Mouse (Mus musculus): Measurements from ENCODE around the gene Greb1. TPM values are rescaled to one million over a fixed set of nuclear protein-coding genes. Genes with fewer than 3 reads are reported as not detected.

Gene Greb1
- polyA plus RNA-seq, 1 experiment from 2014 or later = 0.59 TPM

DNA sequence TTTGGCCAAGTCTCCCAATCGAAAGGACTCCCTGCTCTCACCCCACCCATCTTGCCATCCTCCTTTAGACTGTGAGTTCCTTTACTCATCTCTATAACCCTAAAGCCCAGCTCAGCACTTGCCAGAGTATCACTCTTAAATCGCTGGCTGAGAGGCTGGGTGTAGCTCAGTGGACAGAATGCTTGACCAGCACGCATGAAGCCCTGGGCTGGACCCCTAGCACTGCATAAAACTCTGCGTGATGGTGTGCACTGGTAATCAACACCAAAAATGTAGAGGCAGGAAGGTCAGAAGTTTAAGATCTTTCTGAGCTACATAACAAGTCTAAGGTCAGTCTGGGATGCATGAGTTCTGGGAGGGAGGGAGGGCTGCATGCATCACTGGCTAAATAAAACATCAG lies 26.1 kb downstream of the Greb1 start:
- 81% methylated on average over 4 of the region's 4 CpGs for WGBS
- no peak overlapping the region for H3K4me3 ChIP-seq (ENCODE audit: control insufficient read depth in 1 of 2, insufficient read depth in 1 of 2, low read depth in 1 of 2, low read length in 2 of 2)
- H3K9me3 ChIP-seq (ENCODE audit: control insufficient read depth, low read length) = no peaks in the 10 kb centered on the region
- H3K27ac ChIP-seq (replicated peaks in 1 of 2; ENCODE audit: control insufficient read depth in 1 of 2, insufficient read depth in 1 of 2, low read depth in 2 of 2, low read length in 2 of 2) = no peak overlapping the region
- peaks cover 12 to 16% of the 10 kb centered on the region in 2 experiments; a peak in 3 of 4 replicates for H3K4me1 ChIP-seq (ENCODE audit: control insufficient read depth in 2 of 2, insufficient read depth in 2 of 2, low read length in 2 of 2)
- no peaks in the 10 kb centered on the region for H3K27me3 ChIP-seq (ENCODE audit: control insufficient read depth, insufficient read depth, low read length)
- no peak overlapping the region for H3K4me2 ChIP-seq (ENCODE audit: low read length)
- H3K9ac ChIP-seq (ENCODE audit: low read length) = no peak overlapping the region
- ATAC-seq (ENCODE audit: insufficient number of reproducible peaks, insufficient read depth, low FRiP score, low read depth) = no peak
- no peaks in the 10 kb centered on the region for H3K36me3 ChIP-seq (ENCODE audit: control insufficient read depth, insufficient read depth, low read length)

DNA sequence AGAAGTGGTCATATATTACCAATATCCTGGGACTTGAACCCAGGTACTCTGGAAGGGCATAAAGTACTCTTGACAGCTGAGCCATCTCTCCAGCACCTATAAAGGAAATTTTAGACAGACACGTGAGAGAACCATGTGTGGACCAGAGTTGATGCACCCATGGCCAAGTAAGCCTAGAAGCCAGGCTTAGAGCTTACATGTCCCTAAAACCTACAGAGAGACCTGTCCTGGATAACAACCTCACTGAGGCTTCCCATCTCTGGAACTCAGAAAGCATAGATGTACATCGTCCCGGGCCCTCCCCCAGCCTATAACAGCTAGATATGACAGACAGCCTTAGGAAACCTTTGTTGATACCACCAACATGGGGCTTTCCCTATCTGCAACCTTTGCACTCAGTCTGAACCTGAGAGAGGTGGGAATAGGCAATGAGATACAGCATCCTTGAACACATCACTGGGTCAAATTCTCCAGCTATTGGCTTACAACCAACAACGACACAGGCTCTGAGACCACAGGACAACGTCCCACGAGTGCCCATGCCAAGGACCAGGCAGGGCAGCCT lies 31.0 kb downstream of the Greb1 start:
- H3K4me3 ChIP-seq (ENCODE audit: control insufficient read depth in 1 of 2, insufficient read depth in 1 of 2, low read depth in 1 of 2, low read length in 2 of 2) = no peak overlapping the region
- no peaks in the 10 kb centered on the region for H3K9me3 ChIP-seq (ENCODE audit: control insufficient read depth, low read length)
- no peaks in the 10 kb centered on the region for H3K36me3 ChIP-seq (ENCODE audit: control insufficient read depth, insufficient read depth, low read length)
- 81% methylated on average over 6 of the region's 6 CpGs for WGBS
- H3K27ac ChIP-seq (replicated peaks in 1 of 2; ENCODE audit: control insufficient read depth in 1 of 2, insufficient read depth in 1 of 2, low read depth in 2 of 2, low read length in 2 of 2) = no peak overlapping the region
- peaks cover 17 to 27% of the 10 kb centered on the region in 2 experiments for H3K4me1 ChIP-seq (ENCODE audit: control insufficient read depth in 2 of 2, insufficient read depth in 2 of 2, low read length in 2 of 2)
- ATAC-seq (ENCODE audit: insufficient number of reproducible peaks, insufficient read depth, low FRiP score, low read depth) = no peak
- no peak overlapping the region for H3K9ac ChIP-seq (ENCODE audit: low read length)
- no peak overlapping the region for H3K4me2 ChIP-seq (ENCODE audit: low read length)
- H3K27me3 ChIP-seq (ENCODE audit: control insufficient read depth, insufficient read depth, low read length) = no peaks in the 10 kb centered on the region

DNA sequence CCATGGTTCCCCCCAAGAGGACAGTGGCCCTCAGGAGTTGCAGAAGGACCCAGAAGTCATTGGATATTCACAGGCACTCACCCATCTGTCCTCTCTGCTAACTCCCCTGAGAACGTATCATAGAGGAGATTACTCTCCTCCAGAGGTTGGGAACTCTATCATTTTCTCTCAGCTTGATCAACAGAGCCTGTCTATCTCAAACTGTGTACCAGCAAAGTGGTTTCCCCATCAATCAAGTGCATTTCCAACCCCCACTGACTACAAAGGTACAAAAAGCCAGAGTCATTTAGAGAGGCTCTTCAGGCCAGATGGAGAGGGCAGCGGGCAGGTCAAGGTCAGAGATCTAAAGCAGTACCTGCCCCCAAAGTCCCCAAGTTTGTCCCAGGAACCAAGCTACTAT lies 32.0 kb downstream of the Greb1 start:
- H3K4me2 ChIP-seq (ENCODE audit: low read length) = no peak overlapping the region
- H3K9ac ChIP-seq (ENCODE audit: low read length) = no peak overlapping the region
- no peak for ATAC-seq (ENCODE audit: insufficient number of reproducible peaks, insufficient read depth, low FRiP score, low read depth)
- H3K36me3 ChIP-seq (ENCODE audit: control insufficient read depth, insufficient read depth, low read length) = no peaks in the 10 kb centered on the region
- no peaks in the 10 kb centered on the region for H3K9me3 ChIP-seq (ENCODE audit: control insufficient read depth, low read length)
- no peak overlapping the region for H3K4me3 ChIP-seq (ENCODE audit: control insufficient read depth in 1 of 2, insufficient read depth in 1 of 2, low read depth in 1 of 2, low read length in 2 of 2)
- 38% methylated on average over 2 of the region's 2 CpGs for WGBS
- H3K4me1 ChIP-seq (ENCODE audit: control insufficient read depth in 2 of 2, insufficient read depth in 2 of 2, low read length in 2 of 2) = peaks cover 21 to 32% of the 10 kb centered on the region in 2 experiments
- H3K27me3 ChIP-seq (ENCODE audit: control insufficient read depth, insufficient read depth, low read length) = no peaks in the 10 kb centered on the region
- no peak overlapping the region for H3K27ac ChIP-seq (replicated peaks in 1 of 2; ENCODE audit: control insufficient read depth in 1 of 2, insufficient read depth in 1 of 2, low read depth in 2 of 2, low read length in 2 of 2)

DNA sequence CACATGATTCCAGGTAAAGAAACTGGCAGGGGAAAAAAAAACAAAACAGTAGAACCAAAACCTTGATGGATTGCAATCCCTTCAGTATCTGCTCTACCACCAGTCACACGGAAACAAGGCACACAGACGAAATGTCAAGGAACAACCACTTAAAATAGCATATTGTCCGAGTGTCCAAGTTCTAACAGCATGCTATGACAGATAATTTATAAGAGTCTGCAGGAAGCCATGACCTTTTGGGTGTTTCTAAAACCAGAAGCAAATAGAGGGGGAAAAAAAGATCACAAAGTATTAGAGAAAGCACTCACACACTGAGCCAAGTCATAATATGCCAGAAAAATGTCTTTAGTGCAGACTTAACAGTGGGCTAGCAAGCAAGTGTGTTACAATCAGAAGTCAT lies 32.4 kb downstream of the Greb1 start:
- Histone ChIP-seq H3K36me3 (ENCODE audit: control insufficient read depth, insufficient read depth, low read length) (no peaks in the 10 kb centered on the region), H3K4me2 (ENCODE audit: low read length) (no peak overlapping the region), H3K27me3 (ENCODE audit: control insufficient read depth, insufficient read depth, low read length) (no peaks in the 10 kb centered on the region), H3K9me3 (ENCODE audit: control insufficient read depth, low read length) (no peaks in the 10 kb centered on the region), H3K4me1 (ENCODE audit: control insufficient read depth in 2 of 2, insufficient read depth in 2 of 2, low read length in 2 of 2) (peaks cover 21 to 32% of the 10 kb centered on the region in 2 experiments), H3K9ac (ENCODE audit: low read length) (no peak overlapping the region), H3K4me3 (ENCODE audit: control insufficient read depth in 1 of 2, insufficient read depth in 1 of 2, low read depth in 1 of 2, low read length in 2 of 2) (no peak overlapping the region), H3K27ac (replicated peaks in 1 of 2; ENCODE audit: control insufficient read depth in 1 of 2, insufficient read depth in 1 of 2, low read depth in 2 of 2, low read length in 2 of 2) (no peak overlapping the region)
- no peak for ATAC-seq (ENCODE audit: insufficient number of reproducible peaks, insufficient read depth, low FRiP score, low read depth)
- WGBS = 14% methylated on average over 3 of the region's 3 CpGs

- no peaks in the 10 kb centered on the region for H3K27me3 ChIP-seq (ENCODE audit: control insufficient read depth, insufficient read depth, low read length)
- no peaks in the 10 kb centered on the region for H3K36me3 ChIP-seq (ENCODE audit: control insufficient read depth, insufficient read depth, low read length)
- no peak overlapping the region for H3K9ac ChIP-seq (ENCODE audit: low read length)
- no peaks in the 10 kb centered on the region for H3K9me3 ChIP-seq (ENCODE audit: control insufficient read depth, low read length)
- H3K27ac ChIP-seq (replicated peaks in 1 of 2; ENCODE audit: control insufficient read depth in 1 of 2, insufficient read depth in 1 of 2, low read depth in 2 of 2, low read length in 2 of 2) = no peak overlapping the region
- no peak overlapping the region for H3K4me2 ChIP-seq (ENCODE audit: low read length)
- WGBS = 43% methylated on average over 12 of the region's 12 CpGs
- ATAC-seq (ENCODE audit: insufficient number of reproducible peaks, insufficient read depth, low FRiP score, low read depth) = no peak
- peaks cover 13 to 24% of the 10 kb centered on the region in 2 experiments for H3K4me1 ChIP-seq (ENCODE audit: control insufficient read depth in 2 of 2, insufficient read depth in 2 of 2, low read length in 2 of 2)
- no peak overlapping the region for H3K4me3 ChIP-seq (ENCODE audit: control insufficient read depth in 1 of 2, insufficient read depth in 1 of 2, low read depth in 1 of 2, low read length in 2 of 2)
These were observed 35.8 kb downstream of the Greb1 start for GRCm38 (mm10) chr12:16764776-16765445.

GRCm38 (mm10) chr12:16763649-16764422 lies 36.9 kb downstream of the Greb1 start:
- Histone ChIP-seq H3K27me3 (ENCODE audit: control insufficient read depth, insufficient read depth, low read length) (no peaks in the 10 kb centered on the region), H3K4me2 (ENCODE audit: low read length) (no peak overlapping the region), H3K9ac (ENCODE audit: low read length) (no peak overlapping the region), H3K36me3 (ENCODE audit: control insufficient read depth, insufficient read depth, low read length) (no peaks in the 10 kb centered on the region), H3K27ac (replicated peaks in 1 of 2; ENCODE audit: control insufficient read depth in 1 of 2, insufficient read depth in 1 of 2, low read depth in 2 of 2, low read length in 2 of 2) (no peak overlapping the region), H3K4me3 (ENCODE audit: control insufficient read depth in 1 of 2, insufficient read depth in 1 of 2, low read depth in 1 of 2, low read length in 2 of 2) (no peak overlapping the region), H3K4me1 (ENCODE audit: control insufficient read depth in 2 of 2, insufficient read depth in 2 of 2, low read length in 2 of 2) (peaks cover 12 to 23% of the 10 kb centered on the region in 2 experiments), H3K9me3 (ENCODE audit: control insufficient read depth, low read length) (no peaks in the 10 kb centered on the region)
- ATAC-seq (ENCODE audit: insufficient number of reproducible peaks, insufficient read depth, low FRiP score, low read depth) = no peak
- 86% methylated on average over 4 of the region's 4 CpGs for WGBS

DNA sequence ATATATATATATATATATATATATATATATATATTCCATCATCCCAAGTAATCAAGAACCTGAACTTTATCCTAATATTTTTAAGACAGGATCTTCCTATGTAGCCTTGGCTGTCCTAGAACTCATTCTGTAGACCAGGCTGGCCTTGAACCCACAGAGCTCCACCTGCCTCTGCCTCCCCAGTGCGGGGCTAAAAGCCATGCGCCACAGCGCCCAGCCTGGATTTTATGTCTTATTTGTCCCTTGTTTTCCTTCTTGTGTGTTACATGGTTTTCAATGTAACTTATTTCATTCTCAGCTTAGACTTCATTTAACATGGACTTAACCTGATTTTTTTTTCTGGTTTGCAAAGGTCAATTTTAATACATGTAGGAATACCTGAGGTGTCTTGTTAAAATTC lies 39.2 kb downstream of the Greb1 start:
- WGBS = 98% methylated on average over 3 of the region's 3 CpGs
- H3K27ac ChIP-seq (replicated peaks in 1 of 2; ENCODE audit: control insufficient read depth in 1 of 2, insufficient read depth in 1 of 2, low read depth in 2 of 2, low read length in 2 of 2) = no peak overlapping the region
- H3K4me3 ChIP-seq (ENCODE audit: control insufficient read depth in 1 of 2, insufficient read depth in 1 of 2, low read depth in 1 of 2, low read length in 2 of 2) = no peak overlapping the region
- no peak for ATAC-seq (ENCODE audit: insufficient number of reproducible peaks, insufficient read depth, low FRiP score, low read depth)
- no peak overlapping the region for H3K9ac ChIP-seq (ENCODE audit: low read length)
- no peaks in the 10 kb centered on the region for H3K9me3 ChIP-seq (ENCODE audit: control insufficient read depth, low read length)
- peaks cover 12 to 13% of the 10 kb centered on the region in 2 experiments for H3K4me1 ChIP-seq (ENCODE audit: control insufficient read depth in 2 of 2, insufficient read depth in 2 of 2, low read length in 2 of 2)
- H3K36me3 ChIP-seq (ENCODE audit: control insufficient read depth, insufficient read depth, low read length) = no peaks in the 10 kb centered on the region
- H3K4me2 ChIP-seq (ENCODE audit: low read length) = no peak overlapping the region
- H3K27me3 ChIP-seq (ENCODE audit: control insufficient read depth, insufficient read depth, low read length) = no peaks in the 10 kb centered on the region
